Comparison of ENCODE assay signal across 16 mouse cellular contexts in genomic region chrX:11988191-11988896, GRCm38 (mm10).
"Had no signal": no experiment of that assay in that cellular context is flagged by ENCODE, and none has a peak within 500 bp of the region (broad histone marks: within the 10 kb centered on the region; RNA-seq: fewer than 3 reads in every experiment).

No protein-coding gene starts in this region.

- H3K4me1 ChIP-seq: kidney, embryonic 15.5 days; midbrain, embryonic 12.5 days; stomach, embryonic 15.5 days had no signal

- H3K4me2 ChIP-seq: kidney, embryonic 15.5 days; liver, embryonic 13.5 days; midbrain, embryonic 12.5 days; stomach, embryonic 15.5 days had no signal

- DNase-seq: kidney, adult 18-20 months; kidney, postnatal 14 days; liver, embryonic 13.5 days; lung, adult 2 months; lung, postnatal 36 days; retina, postnatal 1 day; right cerebral cortex, postnatal 4 days; spleen, adult 18-20 months; thymus, adult 2 months; thymus, postnatal 25 days had no signal

- H3K9me3 ChIP-seq: kidney, embryonic 15.5 days; limb, embryonic 10.5 days; liver, embryonic 13.5 days; midbrain, embryonic 12.5 days; stomach, embryonic 15.5 days had no signal

- H3K27me3 ChIP-seq: liver, embryonic 13.5 days had no signal

- H3K4me3 ChIP-seq: kidney, embryonic 15.5 days; limb, embryonic 10.5 days; liver, embryonic 13.5 days; midbrain, embryonic 12.5 days; myocyte; stomach, embryonic 15.5 days had no signal

- ATAC-seq: lung, postnatal 0 days had no signal

- H3K9ac ChIP-seq: kidney, embryonic 15.5 days; liver, embryonic 13.5 days; midbrain, embryonic 12.5 days; stomach, embryonic 15.5 days had no signal

- H3K36me3 ChIP-seq: kidney, embryonic 15.5 days; limb, embryonic 10.5 days; liver, embryonic 13.5 days; midbrain, embryonic 12.5 days; stomach, embryonic 15.5 days had no signal

- H3K27ac ChIP-seq: kidney, embryonic 15.5 days; limb, embryonic 10.5 days; liver, embryonic 13.5 days; midbrain, embryonic 12.5 days; stomach, embryonic 15.5 days had no signal
